Mouse (Mus musculus) colon, adult 2 months (tissue): ENCODE measurements around the gene Anapc15. TPM values are rescaled to one million over a fixed set of nuclear protein-coding genes. Genes with fewer than 3 reads are reported as not detected.

Source experiments
- polyA plus RNA-seq: library from polyadenylated mRNA; depleted of rRNA; stranded (reverse); fragments of >200 nt; gene quantifications from 2 replicates; pipeline ENCODE4 v1.2.3, GENCODE M21; 2012; rRNA removed

Gene Anapc15
- polyA plus RNA-seq: 20.6 and 25.7 TPM in 2 replicates

DNA sequence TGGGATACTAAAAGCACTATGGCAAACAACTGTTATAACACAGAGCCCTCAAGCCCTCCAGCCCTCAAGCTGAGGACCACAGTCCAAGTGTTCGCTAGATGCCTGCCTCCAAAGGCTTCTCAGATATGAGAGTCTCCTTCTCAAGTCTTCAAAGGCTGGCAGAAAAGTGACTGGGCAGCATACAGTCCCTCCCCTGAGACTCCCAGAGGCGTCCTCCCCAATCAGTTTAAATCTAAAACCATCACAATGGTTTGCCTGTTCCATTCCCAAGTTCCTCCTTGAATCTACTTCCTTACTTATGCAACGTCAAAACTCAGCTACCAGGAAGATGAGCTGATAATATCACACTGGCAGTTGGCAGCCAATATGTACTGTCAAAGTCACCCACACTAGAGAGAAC, at the start of gene Anapc15:
TSS of gene Anapc15 (plus strand) at position 301 of the 400 bp plus-strand sequence.

GRCm38 (mm10) chr7:101817861-101818401, 45.6 kb upstream of the Anapc15 start, which contains the start of gene Phox2a:
Gene Phox2a, plus strand, starts transcription at chr7:101818313.

GRCm38 (mm10) chr7:101837606-101838471, 25.7 kb upstream of the Anapc15 start, which contains the start of gene Inppl1:
Gene Inppl1, minus strand, starts transcription at chr7:101838229.

GRCm38 (mm10) chr7:101857094-101857493, 6.4 kb upstream of the Anapc15 start, which contains the start of gene Folr2:
Gene Folr2, minus strand, starts transcription at chr7:101857194.

GRCm38 (mm10) chr7:101870629-101871028, 7.1 kb downstream of the Anapc15 start, which contains the start of gene Folr1:
Gene Folr1, minus strand, starts transcription at chr7:101870788.

DNA sequence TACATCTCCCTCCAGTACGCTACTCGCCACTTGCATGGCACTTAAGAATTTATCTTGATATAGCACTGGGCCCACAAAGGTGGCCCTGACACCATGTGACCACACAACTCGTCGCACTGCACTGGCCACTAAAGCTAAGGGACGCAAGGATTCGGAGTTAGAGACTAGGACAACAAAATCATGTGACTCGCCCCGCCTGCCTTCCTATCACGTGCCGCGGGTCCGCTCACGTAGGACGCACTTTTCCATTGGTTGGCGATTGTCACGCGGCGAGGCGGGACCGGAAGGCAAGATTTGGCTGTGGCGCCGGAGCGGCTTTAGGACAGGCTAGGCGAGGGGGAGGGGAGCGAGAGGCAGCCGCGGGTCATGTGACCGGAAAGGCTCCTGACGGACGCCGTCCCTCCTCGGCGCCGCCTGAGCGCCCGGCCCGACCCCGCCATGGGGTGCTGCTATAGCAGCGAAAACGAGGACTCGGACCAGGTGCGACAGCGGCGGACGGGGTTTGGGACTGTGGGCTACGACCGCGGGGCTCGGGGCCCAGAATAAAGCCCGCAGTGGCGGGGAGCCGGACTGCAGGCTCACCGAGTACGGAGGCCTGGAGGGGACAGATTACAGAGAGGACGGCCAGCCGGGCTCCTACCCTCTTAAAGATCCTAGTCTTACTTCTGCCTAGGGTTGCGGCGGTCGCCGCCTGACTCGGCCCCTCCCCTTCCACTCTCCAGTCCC, 42.2 kb downstream of the Anapc15 start, which contains the start of gene Lamtor1:
TSS of gene Lamtor1 (plus strand) at position 344 of the 726 bp plus-strand sequence.

GRCm38 (mm10) chr7:101906287-101906681, 42.8 kb downstream of the Anapc15 start, which contains the start of gene Tomt:
Gene Tomt, minus strand, starts transcription at chr7:101906359.

DNA sequence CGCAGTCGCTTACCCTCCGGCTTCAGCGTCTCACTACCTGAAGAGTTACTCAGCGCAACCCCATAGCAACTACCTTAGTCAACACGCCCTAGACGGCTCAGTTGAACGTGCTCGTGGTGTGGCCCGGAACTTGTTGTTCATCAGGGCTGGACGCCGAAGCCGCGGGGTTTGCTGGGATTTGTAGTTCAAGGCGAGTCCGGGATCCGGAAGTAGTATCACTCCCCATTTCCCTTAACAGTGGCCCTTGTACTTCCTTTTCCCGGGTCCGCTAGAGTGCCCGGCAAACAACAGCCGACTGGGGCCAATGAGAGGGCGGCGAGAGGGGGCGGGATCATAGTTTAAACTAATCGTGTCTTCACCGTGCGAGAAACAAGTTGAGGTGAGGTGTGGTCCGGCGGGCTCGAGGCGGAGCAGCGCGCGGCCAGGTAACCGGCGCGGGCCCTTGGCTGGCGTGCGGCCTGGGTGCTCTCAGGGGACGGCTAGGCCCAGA, 70.3 kb downstream of the Anapc15 start, which contains the start of the genes Lrrc51 and Numa1:
TSS of gene Lrrc51 (minus strand) at position 145 of the 490 bp plus-strand sequence.
TSS of gene Numa1 (plus strand) at position 361 of the 490 bp plus-strand sequence.

Other genes starting within 250 kb of the Anapc15 start
- 13.4 and 13.8 TPM in 2 replicates for gene Clpb, start 200.1 kb upstream of the Anapc15 start, polyA plus RNA-seq
- 1.3 and 2.0 TPM in 2 replicates for gene Phox2a, start 45.4 kb upstream of the Anapc15 start, polyA plus RNA-seq
- 118 and 140 TPM in 2 replicates for gene Inppl1, start 25.5 kb upstream of the Anapc15 start, polyA plus RNA-seq
- gene Folr2, start 6.5 kb upstream of the Anapc15 start, polyA plus RNA-seq: 10.6 and 14.3 TPM in 2 replicates
- 1.1 and 1.2 TPM in 2 replicates for gene Folr1, start 7.1 kb downstream of the Anapc15 start, polyA plus RNA-seq
- gene Lamtor1, start 42.2 kb downstream of the Anapc15 start, polyA plus RNA-seq: 223 and 226 TPM in 2 replicates
- gene Tomt, start 42.6 kb downstream of the Anapc15 start, polyA plus RNA-seq: 0.08 and 0.13 TPM in 2 replicates
- gene Lrrc51, start 70.2 kb downstream of the Anapc15 start, polyA plus RNA-seq: 15.6 and 20.1 TPM in 2 replicates
- 82.1 and 93.1 TPM in 2 replicates for gene Numa1, start 70.4 kb downstream of the Anapc15 start, polyA plus RNA-seq
- gene Il18bp, start 155.0 kb downstream of the Anapc15 start, polyA plus RNA-seq: 5.1 and 6.9 TPM in 2 replicates
- 21.0 and 30.4 TPM in 2 replicates for gene Rnf121, start 201.8 kb downstream of the Anapc15 start, polyA plus RNA-seq
- 12.3 and 12.9 TPM in 2 replicates for gene Xndc1, start 201.8 kb downstream of the Anapc15 start, polyA plus RNA-seq
- gene Xntrpc, start 202.0 kb downstream of the Anapc15 start, polyA plus RNA-seq: 2.1 and 3.2 TPM in 2 replicates
- gene Trpc2, start 219.4 kb downstream of the Anapc15 start, polyA plus RNA-seq: not detected in 2 replicates
- gene Art1, start 238.0 kb downstream of the Anapc15 start, polyA plus RNA-seq: 0.07 TPM in 1 of 2 replicates, not detected in the other
- 0.47 and 0.51 TPM in 2 replicates for gene Art5, start 245.8 kb downstream of the Anapc15 start, polyA plus RNA-seq